Mouse (Mus musculus): ENCODE measurements at regions not wholly inside any gene's neighbourhood (a gene's known extent, or its start where the extent isn't known, plus 50 kb on each side); places are given as distances from the start of the nearest gene placed in this dataset.

DNA sequence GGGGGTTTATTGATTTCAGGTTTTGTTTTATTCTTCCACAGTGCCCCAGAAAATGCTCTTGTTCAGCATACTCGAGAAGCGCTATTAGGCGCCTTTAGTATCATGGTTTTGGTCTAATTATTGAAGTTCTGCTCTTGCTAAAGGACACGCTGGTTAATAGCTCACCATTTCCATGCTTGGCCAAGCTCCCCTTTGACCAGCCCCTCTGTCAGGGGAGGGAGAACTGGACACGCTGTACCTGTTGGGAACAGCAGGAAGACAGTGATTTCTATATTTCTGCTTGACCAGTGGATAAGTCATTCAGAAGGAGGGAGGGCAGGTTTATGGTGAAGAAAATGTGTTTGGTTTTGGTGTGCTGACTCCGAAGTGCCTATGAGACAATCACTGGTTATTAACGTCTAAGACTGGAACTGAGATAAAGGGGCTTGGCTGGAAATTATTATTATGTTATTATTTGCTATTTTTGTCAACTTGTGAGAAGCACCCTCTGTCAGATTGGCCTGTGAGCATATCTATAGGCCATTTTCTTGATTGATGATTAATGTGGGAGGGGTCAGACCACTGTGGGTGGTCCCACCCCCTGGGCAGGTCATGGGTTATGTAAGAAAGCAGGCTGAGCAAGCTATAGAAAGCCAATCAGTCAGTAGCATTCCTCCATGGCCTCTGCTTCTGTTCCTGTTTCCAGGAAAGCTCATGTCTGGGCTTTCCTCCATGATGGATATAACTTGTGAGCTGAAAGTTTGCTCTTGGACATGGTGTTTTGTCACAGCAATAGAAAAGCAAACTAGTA, 51.2 kb upstream of the Tanc2 start:
- DNase-seq: no peak

DNA sequence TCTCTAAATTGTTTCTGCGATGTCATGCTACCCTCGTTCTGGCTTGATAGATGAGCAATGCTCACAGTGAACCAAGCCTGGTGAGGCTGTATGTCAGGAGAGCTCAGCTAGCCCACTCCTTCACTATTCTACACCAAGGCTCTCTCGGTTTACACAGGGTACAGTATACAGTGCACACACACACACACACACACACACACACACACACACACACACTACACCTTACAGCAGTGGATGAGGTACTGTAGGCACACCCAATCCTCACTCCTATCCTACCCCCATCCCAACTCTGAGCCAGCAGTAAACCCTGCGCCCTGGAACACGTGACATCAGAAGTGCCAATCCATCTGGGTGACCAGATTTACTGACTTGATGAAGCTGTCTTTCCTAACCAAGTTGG, 57.2 kb upstream of the Tanc2 start:
- no peak for DNase-seq

DNA sequence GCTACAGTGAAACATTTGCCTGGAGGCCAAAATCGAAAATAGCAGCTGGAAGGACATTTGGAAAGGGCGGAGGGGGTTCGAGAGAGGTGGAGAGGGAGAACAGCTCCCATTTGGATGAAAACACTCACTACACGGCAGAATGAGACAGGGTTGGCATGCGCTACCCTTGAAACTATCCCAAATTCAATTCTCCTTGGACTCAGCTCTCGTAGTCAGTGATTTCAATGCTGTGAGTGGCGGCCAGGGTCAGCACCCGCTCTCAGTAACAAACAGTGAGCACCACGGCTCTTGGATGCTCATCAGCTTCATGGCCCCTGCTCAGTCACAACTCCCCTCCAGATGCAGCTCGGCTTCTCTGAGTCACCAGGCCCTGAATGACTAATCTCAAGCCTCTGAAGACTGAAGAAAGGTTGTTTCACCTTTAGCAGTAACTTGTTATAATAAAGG, 59.1 kb upstream of the Tanc2 start:
- DNase-seq: peak; percentile 97

DNA sequence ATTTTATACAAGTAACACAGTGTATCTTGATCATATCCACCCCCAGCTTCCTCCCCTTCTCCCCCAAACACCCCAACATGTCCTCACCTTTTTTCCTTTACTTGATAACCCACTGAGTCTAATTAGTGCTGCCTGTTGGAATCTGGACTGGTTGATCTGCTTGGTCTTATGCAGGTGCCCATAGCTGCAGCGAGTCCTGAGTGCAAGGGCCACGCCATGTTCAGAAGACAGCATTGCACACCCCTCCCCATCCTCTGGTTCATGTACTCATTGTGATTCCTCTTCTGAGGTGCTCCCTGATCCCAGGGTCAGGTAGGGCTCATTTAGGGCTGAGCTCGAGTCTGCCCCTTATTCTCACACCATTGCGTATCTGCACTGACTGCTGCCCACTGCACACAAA, 63.7 kb upstream of the Tanc2 start:
- peak; percentile 85 for DNase-seq

DNA sequence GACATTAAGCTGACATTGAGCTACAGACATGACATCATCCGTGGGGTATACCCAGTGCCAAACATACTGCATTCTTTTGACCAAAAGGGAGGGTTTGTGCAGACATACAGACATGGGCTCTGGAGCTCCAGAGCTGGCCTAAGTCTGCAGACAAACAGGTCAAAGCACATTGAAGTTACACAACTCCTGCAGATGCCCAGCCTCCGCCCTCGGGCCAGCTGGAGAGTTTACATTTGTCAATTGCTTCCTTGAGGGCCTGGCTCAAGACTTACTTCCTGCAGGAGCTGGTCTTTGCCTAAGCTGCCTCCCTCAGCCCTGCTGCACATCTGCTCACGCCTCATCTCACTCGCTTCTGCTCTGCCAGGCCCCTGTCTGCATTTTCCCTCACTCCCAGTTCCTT, 64.2 kb upstream of the Tanc2 start:
- DNase-seq: peak; percentile 98

DNA sequence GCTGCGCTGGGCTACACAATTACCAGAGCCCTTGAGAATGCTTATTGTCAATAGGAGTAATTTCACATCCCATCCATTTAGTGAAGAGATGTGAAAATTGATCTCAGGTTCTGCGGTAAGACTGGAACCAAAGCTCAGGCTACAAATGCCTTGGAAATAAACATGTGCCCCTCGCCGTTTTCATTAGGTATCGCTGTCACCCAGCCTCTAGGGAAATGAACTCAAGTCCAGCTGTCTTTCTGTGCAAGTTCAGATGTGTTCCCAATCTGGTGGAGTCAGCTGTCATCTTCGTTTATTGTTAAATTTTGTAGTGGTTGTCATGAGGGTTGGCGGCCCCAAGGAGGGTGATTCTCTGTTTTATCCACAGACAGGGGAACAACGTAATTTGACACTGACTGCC, 65.4 kb upstream of the Tanc2 start:
- no peak for DNase-seq

DNA sequence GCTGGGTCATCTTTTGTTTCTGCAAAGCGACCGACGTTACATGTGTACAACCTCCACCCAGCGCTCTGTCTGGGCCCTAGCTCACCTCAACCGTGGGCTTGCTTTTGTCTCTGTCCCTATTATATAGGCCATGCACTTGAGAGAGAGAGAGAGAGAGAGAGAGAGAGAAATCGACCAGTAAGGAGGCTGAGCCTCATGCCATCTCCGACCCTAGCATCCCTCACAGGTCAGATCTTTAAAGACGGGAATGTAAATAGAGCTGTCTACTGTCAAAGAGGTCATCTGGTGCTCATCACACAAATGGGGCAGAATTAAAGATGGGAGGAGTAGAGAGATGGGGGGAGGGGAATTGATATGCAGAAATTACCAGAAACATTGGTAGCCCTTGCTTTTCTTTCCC, 66.0 kb upstream of the Tanc2 start:
- no peak for DNase-seq

DNA sequence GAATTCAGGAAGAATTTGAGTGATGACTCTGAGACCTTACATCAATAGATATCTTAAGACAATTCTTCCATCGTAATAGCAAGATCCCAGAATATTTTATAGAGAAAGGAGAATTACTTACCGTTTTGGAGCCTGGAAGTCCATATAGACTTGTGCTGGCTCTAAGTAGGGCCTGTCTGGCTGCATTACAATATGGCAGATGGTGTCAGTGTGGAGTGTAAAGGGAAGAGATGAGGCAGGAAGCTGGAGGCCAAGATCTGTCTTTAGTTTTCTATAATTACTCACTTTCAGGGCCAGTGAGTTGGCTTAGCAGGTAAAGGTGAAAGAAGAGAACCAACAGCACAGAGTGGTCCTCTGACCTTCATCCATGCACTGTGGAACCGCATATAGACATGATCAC, 63.9 kb upstream of the March10 start:
- DNase-seq: no peak

DNA sequence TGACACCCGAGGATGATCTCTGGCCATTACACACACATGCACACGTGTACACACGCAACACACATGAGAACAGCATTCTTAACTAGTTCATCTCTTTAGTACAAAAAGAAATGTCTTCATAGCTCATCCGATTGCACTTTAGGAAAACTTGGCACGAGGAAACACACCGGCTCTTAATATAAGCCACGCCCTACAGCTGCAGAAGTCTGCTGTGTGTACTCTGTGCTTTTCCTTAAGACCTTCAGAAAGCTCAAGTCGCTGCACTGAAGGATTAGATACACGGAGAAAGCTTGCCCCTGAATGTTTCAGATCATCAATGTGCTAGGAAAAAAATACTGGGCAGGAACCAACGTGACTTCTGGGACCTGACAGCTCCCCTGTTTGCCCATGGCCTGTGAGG, 56.7 kb upstream of the March10 start:
- no peak for DNase-seq

DNA sequence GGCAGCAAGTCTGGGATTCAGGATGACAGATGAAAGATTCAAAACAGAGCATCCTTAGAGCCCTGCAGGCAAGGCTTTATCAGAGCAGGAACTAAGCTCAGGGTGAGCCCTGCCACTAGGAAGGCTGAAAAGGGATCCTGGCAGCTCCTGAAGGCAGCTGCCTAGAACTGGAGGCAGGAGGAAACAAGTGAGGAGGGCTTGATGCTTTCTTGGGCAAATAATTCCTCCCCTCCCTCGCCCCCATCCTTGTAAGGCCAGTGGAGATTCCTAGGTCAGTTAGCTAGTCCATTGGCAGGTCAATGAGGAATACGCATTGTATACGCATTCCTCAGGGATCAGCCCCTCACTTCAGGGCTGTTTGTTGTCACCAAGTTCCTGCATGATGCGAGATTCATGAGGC, 54.1 kb upstream of the March10 start:
- DNase-seq: peak; percentile 90

DNA sequence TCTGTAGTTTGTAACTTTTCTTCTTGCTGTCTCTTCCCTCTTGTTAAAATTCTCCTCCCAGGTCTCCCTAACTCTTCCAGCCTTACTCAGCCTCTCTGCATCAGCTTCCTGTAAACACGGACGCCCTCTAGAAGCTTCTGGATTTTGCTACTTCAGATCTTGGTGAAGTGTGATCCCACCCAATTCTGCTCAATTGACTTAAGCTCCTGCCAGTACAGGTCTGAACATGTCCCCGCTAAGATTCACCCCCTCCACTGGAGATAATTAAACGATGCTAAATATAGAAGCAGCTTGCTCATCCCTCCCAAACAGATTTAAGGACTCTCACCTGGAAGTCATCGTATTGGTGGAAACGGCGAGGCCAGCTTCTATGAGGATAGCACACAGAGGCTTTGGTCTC, 53.5 kb upstream of the March10 start:
- no peak for DNase-seq

DNA sequence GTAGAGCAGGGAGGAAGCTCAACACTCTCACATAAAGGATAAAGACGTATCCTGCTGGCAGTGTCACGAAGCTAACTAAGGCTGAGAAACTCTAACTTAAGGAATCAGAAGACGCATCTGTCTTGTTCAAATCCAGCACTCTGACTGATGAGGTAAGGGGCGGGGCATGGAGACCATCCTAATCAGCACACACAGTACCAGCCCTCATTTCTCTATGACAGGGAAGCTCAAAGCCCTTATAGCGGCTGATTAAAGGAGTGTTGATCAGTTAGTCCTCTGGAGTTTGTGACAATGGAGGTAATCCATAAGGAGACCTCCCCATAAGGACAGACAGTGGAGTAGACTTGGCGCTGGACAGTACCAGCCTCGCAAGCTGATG, 52.1 kb upstream of the March10 start:
- DNase-seq: no peak

DNA sequence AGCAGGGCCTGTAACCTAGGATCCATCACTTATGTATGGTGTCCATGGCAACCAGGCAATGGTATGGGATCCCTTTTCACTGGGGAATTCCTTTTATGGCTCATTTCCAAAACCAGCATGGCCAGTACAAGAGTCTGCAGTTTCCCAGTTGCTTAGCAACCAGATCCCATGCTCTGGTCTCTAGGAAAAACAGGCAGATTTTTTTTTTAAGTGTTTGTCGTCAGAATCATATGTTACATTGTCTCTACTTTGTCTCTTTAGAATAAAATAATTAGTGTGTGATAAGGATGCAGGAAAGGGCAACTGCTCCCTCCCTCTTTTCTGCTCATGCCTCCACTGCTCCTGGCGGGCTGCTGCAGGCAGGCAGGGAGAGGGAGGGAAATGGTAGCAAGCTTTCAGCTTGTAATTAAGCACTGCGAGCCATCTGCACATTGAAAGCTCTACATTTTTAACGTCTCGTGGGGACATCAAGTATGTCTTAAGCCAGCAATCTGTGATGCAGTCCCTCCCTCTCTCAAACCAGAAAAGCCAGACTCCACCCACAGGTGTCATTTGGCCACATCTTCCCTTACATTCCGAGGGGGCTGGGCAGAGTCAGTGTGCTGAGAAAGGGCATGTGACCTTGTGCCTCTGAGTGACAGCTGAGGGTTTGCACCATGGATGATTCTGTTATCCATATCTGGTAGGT, 51.6 kb upstream of the March10 start:
- DNase-seq: no peak

DNA sequence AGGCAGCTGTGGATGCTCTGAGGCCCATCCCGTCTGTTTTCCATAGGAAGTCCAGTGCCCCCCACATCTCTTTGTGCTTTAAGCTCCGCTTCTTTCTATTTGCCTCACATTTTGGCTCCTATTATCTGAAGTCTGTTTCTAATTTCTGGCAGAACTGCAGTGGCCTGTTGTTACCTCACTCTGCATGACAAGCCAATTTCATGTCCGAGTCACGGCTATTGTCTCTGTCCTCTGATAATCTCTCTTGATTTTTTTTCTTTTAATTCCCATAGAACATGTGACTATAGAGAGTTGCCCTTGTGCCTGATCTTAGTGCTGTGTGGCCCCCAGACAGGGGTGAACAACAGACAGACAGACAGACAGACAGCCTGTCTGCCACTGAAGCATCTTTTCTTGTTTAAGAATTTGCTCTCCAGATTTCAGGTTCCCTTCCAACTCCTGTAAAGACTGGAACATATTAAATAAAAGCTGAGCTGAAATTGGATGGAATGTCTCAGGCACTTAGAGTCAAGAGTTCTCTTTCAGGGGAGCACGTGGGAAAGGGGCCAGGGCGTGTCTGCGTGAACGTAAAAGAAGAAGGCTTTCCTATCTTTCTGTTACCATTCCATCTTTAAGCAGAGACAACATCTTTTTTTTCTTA, 50.9 kb upstream of the March10 start:
- no peak for DNase-seq

All from heart, adult 11 months (tissue).